Mouse (Mus musculus): ENCODE results near the gene Smlr1.

The Smlr1 gene

GRCm38 (mm10) chr10:25499323-25500071 lies 36.6 kb downstream of the Smlr1 start:
- DNase-seq: no peak

GRCm38 (mm10) chr10:25488456-25488855 lies 47.6 kb downstream of the Smlr1 start:
- peak; percentile 66 to 86 for DNase-seq

GRCm38 (mm10) chr10:25482791-25483190 lies 53.3 kb downstream of the Smlr1 start:
- DNase-seq: no peak

- no peak for DNase-seq
Observed at GRCm38 (mm10) chr10:25479716-25480115, 56.4 kb downstream of the Smlr1 start.
